Mouse (Mus musculus) liver, embryonic 14.5 days (tissue): ENCODE data around the gene Carmil2.

Experiments used
- CTCF ChIP-seq: IDR thresholded peaks from 2 replicates; pipeline ENCODE4 v1.5.1; 2016; ENCODE audit warnings: antibody characterized with exemption, low read depth, control low read depth
- EP300 ChIP-seq: IDR thresholded peaks from 2 replicates; pipeline ENCODE4 v1.6.1; 2016; ENCODE audit warnings: antibody characterized with exemption, low read depth

GRCm38 (mm10) chr8:105722861-105723260 is 36.8 kb downstream of the Carmil2 start:
- TF ChIP-seq CTCF, result no peak
- TF ChIP-seq EP300, result no peak
